Mouse (Mus musculus): ENCODE data around the gene Gm9573. TPM values are rescaled to one million over a fixed set of nuclear protein-coding genes. Genes with fewer than 3 reads are reported as not detected.

The Gm9573 gene
- polyA plus RNA-seq, 1 experiment = not detected

GRCm38 (mm10) chr17:35638475-35639190, 12.2 kb upstream of the Gm9573 start:
- DNase-seq (ENCODE audit: low read depth in 1 of 2, low spot score in 2 of 2) = peak in 1 of 2 experiments; percentile 19
- TF ChIP-seq CTCF (IDR thresholded peaks at IDR 0.05; ENCODE audit: extremely low read depth, insufficient read depth, insufficient read length, insufficient replicate concordance) = no peak
- TF ChIP-seq POLR2A (IDR thresholded peaks at IDR 0.05; ENCODE audit: low read depth, low read length) = no peak
- Histone ChIP-seq H3K36me3 (ENCODE audit: control insufficient read depth, insufficient read depth, low read length) (no peaks in the 10 kb centered on the region), H3K4me3 (ENCODE audit: extremely low read depth, insufficient read depth, insufficient read length) (no peak overlapping the region), H3K27ac (ENCODE audit: insufficient read depth, low read length) (no peak overlapping the region), H3K4me1 (ENCODE audit: control insufficient read depth, insufficient read depth, insufficient read length) (no peaks in the 10 kb centered on the region), H3K27me3 (ENCODE audit: control insufficient read depth, insufficient read depth, low read length) (0 out of 2 replicates have a peak, but pooled peaks cover 1% of the 10 kb centered on the region)
- WGBS = 22% methylated on average over 14 of the region's 14 CpGs

GRCm38 (mm10) chr17:35636363-35636762, 9.9 kb upstream of the Gm9573 start:
- 35% methylated on average over 5 of the region's 5 CpGs for WGBS
- 0 out of 2 replicates have a peak, but pooled peaks cover 1% of the 10 kb centered on the region for H3K27me3 ChIP-seq (ENCODE audit: control insufficient read depth, insufficient read depth, low read length)
- DNase-seq (ENCODE audit: low read depth in 1 of 2, low spot score in 2 of 2) = no peak
- no peak overlapping the region for H3K4me3 ChIP-seq (ENCODE audit: extremely low read depth, insufficient read depth, insufficient read length)
- H3K27ac ChIP-seq (ENCODE audit: insufficient read depth, low read length) = no peak overlapping the region
- H3K36me3 ChIP-seq (ENCODE audit: control insufficient read depth, insufficient read depth, low read length) = no peaks in the 10 kb centered on the region
- no peaks in the 10 kb centered on the region for H3K4me1 ChIP-seq (ENCODE audit: control insufficient read depth, insufficient read depth, insufficient read length)
- TF ChIP-seq CTCF (IDR thresholded peaks at IDR 0.05; ENCODE audit: extremely low read depth, insufficient read depth, insufficient read length, insufficient replicate concordance) (no peak), POLR2A (IDR thresholded peaks at IDR 0.05; ENCODE audit: low read depth, low read length) (no peak)

- DNase-seq (ENCODE audit: low read depth in 1 of 2, low spot score in 2 of 2) = peak; percentile 18 to 45
- H3K4me3 ChIP-seq (ENCODE audit: extremely low read depth, insufficient read depth, insufficient read length) = peak overlapping the region; percentile 46
- WGBS = 2% methylated on average over 15 of the region's 15 CpGs
- no peaks in the 10 kb centered on the region for H3K36me3 ChIP-seq (ENCODE audit: control insufficient read depth, insufficient read depth, low read length)
- H3K27ac ChIP-seq (ENCODE audit: insufficient read depth, low read length) = no peak overlapping the region
- H3K4me1 ChIP-seq (ENCODE audit: control insufficient read depth, insufficient read depth, insufficient read length) = no peaks in the 10 kb centered on the region
- TF ChIP-seq POLR2A (IDR thresholded peaks at IDR 0.05; ENCODE audit: low read depth, low read length) = no peak
- TF ChIP-seq CTCF (IDR thresholded peaks at IDR 0.05; ENCODE audit: extremely low read depth, insufficient read depth, insufficient read length, insufficient replicate concordance) = peak; percentile 65; the same call in 1 of the 2 replicates
- H3K27me3 ChIP-seq (ENCODE audit: control insufficient read depth, insufficient read depth, low read length) = 0 out of 2 replicates have a peak, but pooled peaks cover under 1% of the 10 kb centered on the region
Measured at GRCm38 (mm10) chr17:35635699-35636111, 9.3 kb upstream of the Gm9573 start.

GRCm38 (mm10) chr17:35635202-35635601, 8.8 kb upstream of the Gm9573 start:
- Histone ChIP-seq H3K4me3 (ENCODE audit: extremely low read depth, insufficient read depth, insufficient read length) (no peak overlapping the region), H3K27ac (ENCODE audit: insufficient read depth, low read length) (no peak overlapping the region), H3K4me1 (ENCODE audit: control insufficient read depth, insufficient read depth, insufficient read length) (no peaks in the 10 kb centered on the region), H3K36me3 (ENCODE audit: control insufficient read depth, insufficient read depth, low read length) (no peaks in the 10 kb centered on the region), H3K27me3 (ENCODE audit: control insufficient read depth, insufficient read depth, low read length) (no peaks in the 10 kb centered on the region)
- no peak for TF ChIP-seq POLR2A (IDR thresholded peaks at IDR 0.05; ENCODE audit: low read depth, low read length)
- TF ChIP-seq CTCF (IDR thresholded peaks at IDR 0.05; ENCODE audit: extremely low read depth, insufficient read depth, insufficient read length, insufficient replicate concordance) = no peak
- no peak for DNase-seq (ENCODE audit: low read depth in 1 of 2, low spot score in 2 of 2)
- WGBS = 76% methylated on average over 3 of the region's 3 CpGs

GRCm38 (mm10) chr17:35633992-35634391, 7.6 kb upstream of the Gm9573 start:
- Histone ChIP-seq H3K27me3 (ENCODE audit: control insufficient read depth, insufficient read depth, low read length) (no peaks in the 10 kb centered on the region), H3K4me1 (ENCODE audit: control insufficient read depth, insufficient read depth, insufficient read length) (no peaks in the 10 kb centered on the region), H3K4me3 (ENCODE audit: extremely low read depth, insufficient read depth, insufficient read length) (no peak overlapping the region), H3K27ac (ENCODE audit: insufficient read depth, low read length) (no peak overlapping the region), H3K36me3 (ENCODE audit: control insufficient read depth, insufficient read depth, low read length) (no peaks in the 10 kb centered on the region)
- TF ChIP-seq POLR2A (IDR thresholded peaks at IDR 0.05; ENCODE audit: low read depth, low read length) (no peak), CTCF (IDR thresholded peaks at IDR 0.05; ENCODE audit: extremely low read depth, insufficient read depth, insufficient read length, insufficient replicate concordance) (no peak)
- no peak for DNase-seq (ENCODE audit: low read depth in 1 of 2, low spot score in 2 of 2)
- 24% methylated on average over 1 of the region's 1 CpGs for WGBS

GRCm38 (mm10) chr17:35617127-35617526, 9.3 kb downstream of the Gm9573 start:
- Histone ChIP-seq H3K27me3 (ENCODE audit: control insufficient read depth, insufficient read depth, low read length) (no peaks in the 10 kb centered on the region), H3K27ac (ENCODE audit: insufficient read depth, low read length) (no peak overlapping the region), H3K4me1 (ENCODE audit: control insufficient read depth, insufficient read depth, insufficient read length) (no peaks in the 10 kb centered on the region), H3K36me3 (ENCODE audit: control insufficient read depth, insufficient read depth, low read length) (no peaks in the 10 kb centered on the region), H3K4me3 (ENCODE audit: extremely low read depth, insufficient read depth, insufficient read length) (no peak overlapping the region)
- DNase-seq (ENCODE audit: low read depth in 1 of 2, low spot score in 2 of 2) = no peak
- 70% methylated on average over 4 of the region's 4 CpGs for WGBS
- TF ChIP-seq POLR2A (IDR thresholded peaks at IDR 0.05; ENCODE audit: low read depth, low read length) (no peak), CTCF (IDR thresholded peaks at IDR 0.05; ENCODE audit: extremely low read depth, insufficient read depth, insufficient read length, insufficient replicate concordance) (no peak)

- H3K4me3 ChIP-seq (ENCODE audit: extremely low read depth, insufficient read depth, insufficient read length) = no peak overlapping the region
- no peak overlapping the region for H3K27ac ChIP-seq (ENCODE audit: insufficient read depth, low read length)
- TF ChIP-seq POLR2A (IDR thresholded peaks at IDR 0.05; ENCODE audit: low read depth, low read length) = no peak
- no peak for TF ChIP-seq CTCF (IDR thresholded peaks at IDR 0.05; ENCODE audit: extremely low read depth, insufficient read depth, insufficient read length, insufficient replicate concordance)
- H3K4me1 ChIP-seq (ENCODE audit: control insufficient read depth, insufficient read depth, insufficient read length) = no peaks in the 10 kb centered on the region
- DNase-seq (ENCODE audit: low read depth in 1 of 2, low spot score in 2 of 2) = no peak
- H3K36me3 ChIP-seq (ENCODE audit: control insufficient read depth, insufficient read depth, low read length) = no peaks in the 10 kb centered on the region
- WGBS = 65% methylated on average over 8 of the region's 8 CpGs
- H3K27me3 ChIP-seq (ENCODE audit: control insufficient read depth, insufficient read depth, low read length) = peaks cover 1% of the 10 kb centered on the region; the same call in 1 of the 2 replicates
Measured at GRCm38 (mm10) chr17:35601736-35602354, 24.6 kb downstream of the Gm9573 start.

Data from spleen, adult 2 months (tissue).